Mouse (Mus musculus): ENCODE data around the gene Tufm. TPM values are rescaled to one million over a fixed set of nuclear protein-coding genes. Genes with fewer than 3 reads are reported as not detected.
A peak's percentile ranks its signal among the peaks of the same experiment; 100 is the strongest.

The Tufm gene
- total and polyA plus RNA-seq, 2 experiments = 90.8 to 163 TPM

- 83% methylated on average over 5 of the region's 5 CpGs for WGBS
- DNase-seq (ENCODE audit: extremely low read depth, low read depth, low spot score) = no peak
- TF ChIP-seq CTCF (IDR thresholded peaks at IDR 0.05; ENCODE audit: low read depth, low read length) (no peak), POLR2A (IDR thresholded peaks at IDR 0.05; ENCODE audit: extremely low read depth, insufficient read depth, low read length) (no peak)
- H3K36me3 ChIP-seq (ENCODE audit: control insufficient read depth, insufficient read depth, low read length) = peaks cover 79% of the 10 kb centered on the region
- H3K4me1 ChIP-seq (ENCODE audit: control insufficient read depth, insufficient read depth, low read length) = no peaks in the 10 kb centered on the region
- no peak overlapping the region for H3K27ac ChIP-seq (replicated peaks; ENCODE audit: insufficient read depth, low read depth, low read length)
- H3K4me3 ChIP-seq (ENCODE audit: insufficient read depth, low read depth, low read length) = no peak overlapping the region
- H3K9ac ChIP-seq (ENCODE audit: low read depth, low read length) = no peak overlapping the region
- H3K27me3 ChIP-seq (ENCODE audit: control insufficient read depth, insufficient read depth, low read length) = no peaks in the 10 kb centered on the region
- H3K79me2 ChIP-seq (ENCODE audit: control insufficient read depth, insufficient read depth, low read length) = 0 out of 2 replicates have a peak, but pooled peaks cover 4% of the 10 kb centered on the region
These were observed 9.3 kb downstream of the Tufm start for GRCm38 (mm10) chr7:126496475-126496874.

- no peaks in the 10 kb centered on the region for H3K27me3 ChIP-seq (ENCODE audit: control insufficient read depth, insufficient read depth, low read length)
- DNase-seq (ENCODE audit: extremely low read depth, low read depth, low spot score) = no peak
- no peaks in the 10 kb centered on the region; the same call in 1 of the 2 replicates for H3K4me1 ChIP-seq (ENCODE audit: control insufficient read depth, insufficient read depth, low read length)
- TF ChIP-seq POLR2A (IDR thresholded peaks at IDR 0.05; ENCODE audit: extremely low read depth, insufficient read depth, low read length) (no peak), CTCF (IDR thresholded peaks at IDR 0.05; ENCODE audit: low read depth, low read length) (no peak)
- peaks cover 4% of the 10 kb centered on the region; the same call in 1 of the 2 replicates for H3K79me2 ChIP-seq (ENCODE audit: control insufficient read depth, insufficient read depth, low read length)
- no peak overlapping the region for H3K9ac ChIP-seq (ENCODE audit: low read depth, low read length)
- H3K36me3 ChIP-seq (ENCODE audit: control insufficient read depth, insufficient read depth, low read length) = peaks cover 73% of the 10 kb centered on the region
- WGBS = 92% methylated on average over 12 of the region's 12 CpGs
- no peak overlapping the region for H3K4me3 ChIP-seq (ENCODE audit: insufficient read depth, low read depth, low read length)
- H3K27ac ChIP-seq (replicated peaks; ENCODE audit: insufficient read depth, low read depth, low read length) = no peak overlapping the region
These were observed 10.8 kb downstream of the Tufm start for GRCm38 (mm10) chr7:126497966-126498365.

DNA sequence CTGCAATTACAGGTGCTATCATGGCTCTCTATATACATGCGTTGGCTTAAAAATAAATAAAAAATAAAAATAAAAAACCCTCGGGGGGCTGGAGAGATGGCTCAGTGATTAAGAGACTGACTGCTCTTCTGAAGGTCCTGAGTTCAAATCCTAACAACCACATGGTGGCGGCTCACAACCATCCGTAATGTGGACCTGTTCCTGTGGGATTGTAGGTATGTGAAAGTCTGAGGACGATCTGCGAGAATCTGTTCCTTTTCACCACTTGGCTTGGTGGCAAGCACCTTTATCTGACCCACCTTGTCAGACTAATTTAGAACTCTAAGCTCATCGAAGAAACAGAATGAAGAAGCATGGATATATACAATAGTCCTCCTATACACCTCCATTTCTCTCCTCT is 12.3 kb downstream of the Tufm start:
- Histone ChIP-seq H3K36me3 (ENCODE audit: control insufficient read depth, insufficient read depth, low read length) (peaks cover 61% of the 10 kb centered on the region), H3K79me2 (ENCODE audit: control insufficient read depth, insufficient read depth, low read length) (peaks cover 4% of the 10 kb centered on the region; the same call in 1 of the 2 replicates), H3K27ac (replicated peaks; ENCODE audit: insufficient read depth, low read depth, low read length) (no peak overlapping the region), H3K27me3 (ENCODE audit: control insufficient read depth, insufficient read depth, low read length) (no peaks in the 10 kb centered on the region), H3K4me1 (ENCODE audit: control insufficient read depth, insufficient read depth, low read length) (no peaks in the 10 kb centered on the region; the same call in 1 of the 2 replicates), H3K4me3 (ENCODE audit: insufficient read depth, low read depth, low read length) (no peak overlapping the region), H3K9ac (ENCODE audit: low read depth, low read length) (no peak overlapping the region)
- no peak for DNase-seq (ENCODE audit: extremely low read depth, low read depth, low spot score)
- WGBS = 96% methylated on average over 7 of the region's 7 CpGs
- TF ChIP-seq POLR2A (IDR thresholded peaks at IDR 0.05; ENCODE audit: extremely low read depth, insufficient read depth, low read length) = no peak
- no peak for TF ChIP-seq CTCF (IDR thresholded peaks at IDR 0.05; ENCODE audit: low read depth, low read length)

DNA sequence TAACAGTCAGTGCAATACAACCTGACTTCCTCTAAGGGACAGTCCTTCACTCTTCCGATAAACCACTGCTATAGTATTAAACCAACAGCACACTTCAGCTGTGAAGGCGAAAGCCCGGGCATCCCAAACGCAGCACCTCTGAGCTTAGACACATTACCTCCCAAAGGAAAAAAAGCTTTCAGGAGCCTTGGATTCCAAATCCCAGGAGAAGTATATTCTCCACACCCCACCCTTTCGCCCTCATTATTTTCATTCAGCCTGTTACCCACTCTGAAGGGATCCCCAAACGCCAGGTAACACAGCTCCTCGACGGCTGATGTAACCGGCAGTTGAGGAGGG is 14.5 kb downstream of the Tufm start:
- peak overlapping the region; percentile 77; the same call in 1 of the 2 replicates for H3K27ac ChIP-seq (replicated peaks; ENCODE audit: insufficient read depth, low read depth, low read length)
- 2% methylated on average over 9 of the region's 9 CpGs for WGBS
- peaks cover 4% of the 10 kb centered on the region; the same call in 1 of the 2 replicates for H3K79me2 ChIP-seq (ENCODE audit: control insufficient read depth, insufficient read depth, low read length)
- no peak for TF ChIP-seq POLR2A (IDR thresholded peaks at IDR 0.05; ENCODE audit: extremely low read depth, insufficient read depth, low read length)
- no peak for TF ChIP-seq CTCF (IDR thresholded peaks at IDR 0.05; ENCODE audit: low read depth, low read length)
- no peaks in the 10 kb centered on the region; the same call in 1 of the 2 replicates for H3K4me1 ChIP-seq (ENCODE audit: control insufficient read depth, insufficient read depth, low read length)
- H3K9ac ChIP-seq (ENCODE audit: low read depth, low read length) = peak overlapping the region; percentile 89
- H3K27me3 ChIP-seq (ENCODE audit: control insufficient read depth, insufficient read depth, low read length) = no peaks in the 10 kb centered on the region
- peaks cover 41% of the 10 kb centered on the region for H3K36me3 ChIP-seq (ENCODE audit: control insufficient read depth, insufficient read depth, low read length)
- peak overlapping the region; percentile 96 for H3K4me3 ChIP-seq (ENCODE audit: insufficient read depth, low read depth, low read length)
- DNase-seq (ENCODE audit: extremely low read depth, low read depth, low spot score) = no peak

DNA sequence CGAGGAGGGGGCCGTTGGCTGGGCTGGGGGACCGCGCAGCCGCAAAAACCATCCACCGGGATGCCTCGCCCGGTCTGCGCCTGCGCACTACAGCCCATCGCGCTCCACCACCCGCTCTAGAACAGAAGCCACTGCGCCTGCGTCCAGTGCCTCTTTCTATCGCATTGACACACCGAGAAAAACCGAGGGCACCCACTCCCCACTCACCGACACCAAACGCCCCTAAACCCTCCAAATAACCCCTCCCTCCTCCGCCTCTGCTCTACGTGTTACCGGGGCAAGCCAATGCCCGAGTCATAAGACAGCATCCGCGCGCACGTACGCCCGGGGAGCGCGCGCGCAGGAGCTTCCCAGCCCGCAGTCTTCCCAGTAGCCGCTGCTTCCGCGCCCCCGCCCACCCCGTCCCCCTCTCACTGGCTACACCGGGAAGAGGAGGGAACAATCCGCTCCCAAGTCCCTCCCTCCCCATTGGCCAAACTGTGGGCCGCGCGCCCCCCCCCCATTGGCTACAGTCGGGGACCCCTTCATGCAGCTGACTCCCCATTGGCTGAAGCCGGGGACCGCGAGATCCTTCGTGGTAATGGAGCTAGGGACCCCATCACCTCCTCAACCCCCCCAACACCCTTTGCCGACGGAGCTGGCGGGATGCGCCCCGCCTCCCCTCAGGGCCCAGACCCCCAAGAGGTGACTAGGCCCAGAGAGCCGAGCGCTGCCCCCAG is 15.0 kb downstream of the Tufm start:
- peaks cover 38% of the 10 kb centered on the region for H3K36me3 ChIP-seq (ENCODE audit: control insufficient read depth, insufficient read depth, low read length)
- H3K79me2 ChIP-seq (ENCODE audit: control insufficient read depth, insufficient read depth, low read length) = peaks cover 4% of the 10 kb centered on the region; the same call in 1 of the 2 replicates
- H3K9ac ChIP-seq (ENCODE audit: low read depth, low read length) = peak overlapping the region; percentile 97
- peak overlapping the region; percentile 91 for H3K27ac ChIP-seq (replicated peaks; ENCODE audit: insufficient read depth, low read depth, low read length)
- no peaks in the 10 kb centered on the region; the same call in 1 of the 2 replicates for H3K4me1 ChIP-seq (ENCODE audit: control insufficient read depth, insufficient read depth, low read length)
- H3K27me3 ChIP-seq (ENCODE audit: control insufficient read depth, insufficient read depth, low read length) = no peaks in the 10 kb centered on the region
- under 1% methylated on average over 50 of the region's 57 CpGs for WGBS
- peak; percentile 81 for DNase-seq (ENCODE audit: extremely low read depth, low read depth, low spot score)
- no peak for TF ChIP-seq CTCF (IDR thresholded peaks at IDR 0.05; ENCODE audit: low read depth, low read length)
- peak; percentile 27; the same call in 1 of the 2 replicates for TF ChIP-seq POLR2A (IDR thresholded peaks at IDR 0.05; ENCODE audit: extremely low read depth, insufficient read depth, low read length)
- H3K4me3 ChIP-seq (ENCODE audit: insufficient read depth, low read depth, low read length) = peak overlapping the region; percentile 96

GRCm38 (mm10) chr7:126502751-126503150 is 15.6 kb downstream of the Tufm start:
- Histone ChIP-seq H3K27me3 (ENCODE audit: control insufficient read depth, insufficient read depth, low read length) (no peaks in the 10 kb centered on the region), H3K79me2 (ENCODE audit: control insufficient read depth, insufficient read depth, low read length) (peaks cover 4% of the 10 kb centered on the region; the same call in 1 of the 2 replicates), H3K36me3 (ENCODE audit: control insufficient read depth, insufficient read depth, low read length) (peaks cover 32% of the 10 kb centered on the region), H3K4me3 (ENCODE audit: insufficient read depth, low read depth, low read length) (peak overlapping the region; percentile 96), H3K4me1 (ENCODE audit: control insufficient read depth, insufficient read depth, low read length) (no peaks in the 10 kb centered on the region; the same call in 1 of the 2 replicates), H3K27ac (replicated peaks; ENCODE audit: insufficient read depth, low read depth, low read length) (peak overlapping the region; percentile 91), H3K9ac (ENCODE audit: low read depth, low read length) (peak overlapping the region; percentile 97)
- under 1% methylated on average over 39 of the region's 40 CpGs for WGBS
- no peak for DNase-seq (ENCODE audit: extremely low read depth, low read depth, low spot score)
- TF ChIP-seq CTCF (IDR thresholded peaks at IDR 0.05; ENCODE audit: low read depth, low read length) (no peak), POLR2A (IDR thresholded peaks at IDR 0.05; ENCODE audit: extremely low read depth, insufficient read depth, low read length) (no peak)
